In genomic region chr2:32703046-32703445, GRCm38 (mm10) we compare ENCODE assay signal across 26 mouse cellular contexts. TPM values are rescaled to one million over a fixed set of nuclear protein-coding genes. Genes with fewer than 3 reads are reported as not detected.
DNase-seq lines count a peak whose midpoint lies in the region; ATAC-seq and TF ChIP-seq lines count a peak whose summit lies in the region.
"Had no signal": no experiment of that assay in that cellular context is flagged by ENCODE, and none has a peak within 500 bp of the region (broad histone marks: within the 10 kb centered on the region; RNA-seq: fewer than 3 reads in every experiment).

No protein-coding gene starts in this region.

- no peak overlapping the region for H3K9ac ChIP-seq in kidney, embryonic 15.5 days
- H3K9ac ChIP-seq in ES-E14 (ENCODE audit: insufficient read depth, low read depth, low read length, poor library complexity, severe bottlenecking), result no peak overlapping the region
- H3K9ac ChIP-seq in liver, embryonic 11.5 days (ENCODE audit: low read depth, low read length), result no peak overlapping the region
- H3K9ac ChIP-seq in liver, postnatal 0 days (replicated peaks), result peak overlapping the region; percentile 63
- H3K9ac ChIP-seq: embryonic facial prominence, embryonic 12.5 days; forebrain, postnatal 0 days; midbrain, embryonic 15.5 days; neural tube, embryonic 12.5 days had no signal

- no peak for DNase-seq in kidney, postnatal 25 days
- no peak for DNase-seq in ES-E14 (ENCODE audit: low read depth, low spot score)
- no peak for DNase-seq in liver, embryonic 11.5 days (ENCODE audit: low spot score)
- DNase-seq in liver, postnatal 0 days, result no peak
- DNase-seq in thymus, postnatal 10 days (ENCODE audit: low spot score in 2 of 2), result no peak
- no peak for DNase-seq in left cerebral cortex, adult 11 months (ENCODE audit: low spot score)
- no peak for DNase-seq in thymus, postnatal 14 days
- DNase-seq: adrenal gland, postnatal 14 days; cerebellum, adult 2 months; cerebellum, postnatal 25 days; forebrain, postnatal 0 days; gastrocnemius, postnatal 14 days; heart, adult 11 months; kidney, adult 8-10 months; lung, adult 2 months; right cerebral cortex, postnatal 14 days; thymus, postnatal 4 days had no signal

- no peak overlapping the region for H3K4me3 ChIP-seq in kidney, embryonic 15.5 days (replicated peaks)
- H3K4me3 ChIP-seq in ES-E14 (ENCODE audit: insufficient read depth in 1 of 2, low read depth in 1 of 2, low read length in 2 of 2, poor library complexity in 1 of 2, severe bottlenecking in 1 of 2), result no peak overlapping the region
- H3K4me3 ChIP-seq in liver, embryonic 11.5 days (ENCODE audit: low read depth, low read length), result no peak overlapping the region
- H3K4me3 ChIP-seq in liver, postnatal 0 days (ENCODE audit: low read depth, low read length), result peak overlapping the region; percentile 15
- H3K4me3 ChIP-seq: embryonic facial prominence, embryonic 12.5 days; hindbrain, embryonic 10.5 days; megakaryocyte, embryonic 14.5 days; midbrain, embryonic 15.5 days; neural tube, embryonic 12.5 days had no signal

- TF ChIP-seq EP300 in liver, postnatal 0 days (IDR thresholded peaks at IDR 0.05; ENCODE audit: low read depth), result no peak

- H3K27me3 ChIP-seq in kidney, embryonic 15.5 days, result no peaks in the 10 kb centered on the region
- H3K27me3 ChIP-seq in liver, embryonic 11.5 days (replicated peaks; ENCODE audit: control insufficient read depth, insufficient read depth, low read length), result no peaks in the 10 kb centered on the region
- H3K27me3 ChIP-seq in liver, postnatal 0 days (ENCODE audit: insufficient read depth, low read length), result no peaks in the 10 kb centered on the region
- H3K27me3 ChIP-seq: embryonic facial prominence, embryonic 12.5 days; megakaryocyte, embryonic 14.5 days; midbrain, embryonic 15.5 days; neural tube, embryonic 12.5 days had no signal

- H3K36me3 ChIP-seq in kidney, embryonic 15.5 days, result peaks cover 60% of the 10 kb centered on the region
- H3K36me3 ChIP-seq in ES-E14 (ENCODE audit: control insufficient read depth, insufficient read depth, low read length, poor library complexity, severe bottlenecking), result peaks cover 38% of the 10 kb centered on the region
- peaks cover 29% of the 10 kb centered on the region for H3K36me3 ChIP-seq in liver, embryonic 11.5 days (ENCODE audit: control insufficient read depth, insufficient read depth, low read length)
- peaks cover 39% of the 10 kb centered on the region for H3K36me3 ChIP-seq in liver, postnatal 0 days (replicated peaks; ENCODE audit: insufficient read depth, low read length)

- no peak for TF ChIP-seq CTCF in liver, postnatal 0 days (IDR thresholded peaks at IDR 0.05; ENCODE audit: low read depth)

- peaks cover 12% of the 10 kb centered on the region; the same call in 1 of the 2 replicates for H3K4me1 ChIP-seq in kidney, embryonic 15.5 days
- H3K4me1 ChIP-seq in ES-E14 (ENCODE audit: control insufficient read depth in 2 of 2, insufficient read depth in 2 of 2, low read length in 2 of 2, poor library complexity in 1 of 2), result peaks cover 4 to 21% of the 10 kb centered on the region in 2 experiments; a peak in 2 of 4 replicates
- no peaks in the 10 kb centered on the region; the same call in 1 of the 2 replicates for H3K4me1 ChIP-seq in liver, embryonic 11.5 days (replicated peaks; ENCODE audit: control insufficient read depth, insufficient read depth, low read length)
- H3K4me1 ChIP-seq in liver, postnatal 0 days (ENCODE audit: insufficient read depth), result no peaks in the 10 kb centered on the region
- H3K4me1 ChIP-seq: embryonic facial prominence, embryonic 12.5 days; hindbrain, embryonic 10.5 days; midbrain, embryonic 15.5 days; neural tube, embryonic 12.5 days had no signal

- ATAC-seq in kidney, embryonic 15.5 days (replicated peaks; ENCODE audit: low FRiP score), result no peak
- ATAC-seq in liver, embryonic 11.5 days (replicated peaks; ENCODE audit: low FRiP score), result no peak
- ATAC-seq in liver, postnatal 0 days, result no peak
- ATAC-seq: forebrain, postnatal 0 days; hindbrain, postnatal 0 days; midbrain, embryonic 15.5 days had no signal

- in situ Hi-C loops in ES-E14 (cut with MboI; ENCODE audit: low sequenced_read_pairs in 2 of 2, unreplicated experiment in 2 of 2), result no loop called here

- WGBS in kidney, embryonic 15.5 days, result 94% methylated on average over 8 of the region's 8 CpGs
- 92% methylated on average over 8 of the region's 8 CpGs for WGBS in liver, embryonic 11.5 days
- 77% methylated on average over 8 of the region's 8 CpGs for WGBS in liver, postnatal 0 days (ENCODE audit: insufficient replicate concordance)

- no peaks in the 10 kb centered on the region for H3K9me3 ChIP-seq in kidney, embryonic 15.5 days (replicated peaks)
- H3K9me3 ChIP-seq in ES-E14 (ENCODE audit: control insufficient read depth, insufficient read depth, low read depth, low read length), result no peaks in the 10 kb centered on the region
- H3K9me3 ChIP-seq in liver, embryonic 11.5 days (ENCODE audit: control insufficient read depth, low read length), result no peaks in the 10 kb centered on the region
- no peaks in the 10 kb centered on the region for H3K9me3 ChIP-seq in liver, postnatal 0 days (ENCODE audit: low read length)
- H3K9me3 ChIP-seq: embryonic facial prominence, embryonic 12.5 days; hindbrain, embryonic 10.5 days; megakaryocyte, embryonic 14.5 days; midbrain, embryonic 15.5 days; neural tube, embryonic 12.5 days had no signal

- no peak overlapping the region for H3K4me2 ChIP-seq in kidney, embryonic 15.5 days
- peak overlapping the region; percentile 5 for H3K4me2 ChIP-seq in liver, embryonic 11.5 days
- H3K4me2 ChIP-seq in liver, postnatal 0 days (ENCODE audit: low read depth, low read length), result peak overlapping the region; percentile 62
- H3K4me2 ChIP-seq: embryonic facial prominence, embryonic 12.5 days; heart, embryonic 11.5 days; midbrain, embryonic 15.5 days; neural tube, embryonic 12.5 days had no signal

- 0 out of 2 replicates have a peak overlapping the region, but pooled peaks have one; percentile 64 for H3K27ac ChIP-seq in kidney, embryonic 15.5 days
- H3K27ac ChIP-seq in ES-E14 (ENCODE audit: insufficient read depth, low read depth, low read length, poor library complexity, severe bottlenecking), result peak overlapping the region; percentile 37; the same call in 1 of the 2 replicates
- no peak overlapping the region for H3K27ac ChIP-seq in liver, embryonic 11.5 days (ENCODE audit: low read depth, low read length)
- H3K27ac ChIP-seq in liver, postnatal 0 days (ENCODE audit: low read depth), result peak overlapping the region; percentile 95
- H3K27ac ChIP-seq: embryonic facial prominence, embryonic 12.5 days; hindbrain, embryonic 10.5 days; hindbrain, postnatal 0 days; midbrain, embryonic 15.5 days; neural tube, embryonic 12.5 days had no signal

TF ChIP-seq in ES-E14, 5 proteins besides CTCF, POLR2A, EP300 and RAD21:
- TF ChIP-seq CHD2 (IDR thresholded peaks at IDR 0.05; ENCODE audit: low read depth, low read length), result no peak

RNA-seq across cellular contexts. Expression of gene Fpgs, which starts 0.9 kb away (rescaled TPM):
- 33.7 and 40.3 TPM in 2 replicates for polyA plus RNA-seq in kidney, embryonic 15.5 days (2015; fragmentation: Nextera tagmentation; extraction: Ambion mirVana)
- 61.2 and 84.6 TPM in 2 replicates for total RNA-seq in ES-E14 (2012; rRNA removed)
- 46.2 and 47.1 TPM in 2 replicates for polyA plus RNA-seq in liver, embryonic 11.5 days (2014; fragmentation: Nextera tagmentation; extraction: Ambion mirVana)
- polyA plus RNA-seq in liver, postnatal 0 days (2015; fragmentation: Nextera tagmentation; extraction: Ambion mirVana), result 85.3 and 95.9 TPM in 2 replicates

RNA-seq across cellular contexts. Expression of gene Cdk9, which starts 9.8 kb away (rescaled TPM):
- 108 and 118 TPM in 2 replicates for polyA plus RNA-seq in kidney, embryonic 15.5 days (2015; fragmentation: Nextera tagmentation; extraction: Ambion mirVana)
- 68.0 and 72.4 TPM in 2 replicates for total RNA-seq in ES-E14 (2012; rRNA removed)
- polyA plus RNA-seq in liver, embryonic 11.5 days (2014; fragmentation: Nextera tagmentation; extraction: Ambion mirVana), result 83.4 and 84.5 TPM in 2 replicates
- 49.5 and 53.7 TPM in 2 replicates for polyA plus RNA-seq in liver, postnatal 0 days (2015; fragmentation: Nextera tagmentation; extraction: Ambion mirVana)

RNA-seq across cellular contexts. Expression of gene Sh2d3c, which starts 17.8 kb away (rescaled TPM):
- 32.5 and 37.2 TPM in 2 replicates for polyA plus RNA-seq in kidney, embryonic 15.5 days (2015; fragmentation: Nextera tagmentation; extraction: Ambion mirVana)
- 1.7 and 1.8 TPM in 2 replicates for total RNA-seq in ES-E14 (2012; rRNA removed)
- polyA plus RNA-seq in liver, embryonic 11.5 days (2014; fragmentation: Nextera tagmentation; extraction: Ambion mirVana), result 13.4 and 14.2 TPM in 2 replicates
- polyA plus RNA-seq in liver, postnatal 0 days (2015; fragmentation: Nextera tagmentation; extraction: Ambion mirVana), result 7.6 and 8.3 TPM in 2 replicates

RNA-seq across cellular contexts. Expression of gene 6330409D20Rik, which starts 37.8 kb away (rescaled TPM):
- polyA plus RNA-seq in kidney, embryonic 15.5 days (2015; fragmentation: Nextera tagmentation; extraction: Ambion mirVana), result 0.18 TPM in 1 of 2 replicates, not detected in the other
- not detected in 2 replicates for total RNA-seq in ES-E14 (2012; rRNA removed)
- 0.22 TPM in 1 of 2 replicates, not detected in the other for polyA plus RNA-seq in liver, embryonic 11.5 days (2014; fragmentation: Nextera tagmentation; extraction: Ambion mirVana)
- not detected in 2 replicates for polyA plus RNA-seq in liver, postnatal 0 days (2015; fragmentation: Nextera tagmentation; extraction: Ambion mirVana)
- total RNA-seq: adrenal gland, postnatal 14 days; gastrocnemius, postnatal 14 days; MEL had no signal

RNA-seq across cellular contexts. Expression of gene Tor2a, which starts 54.0 kb away (rescaled TPM):
- 64.8 and 70.5 TPM in 2 replicates for polyA plus RNA-seq in kidney, embryonic 15.5 days (2015; fragmentation: Nextera tagmentation; extraction: Ambion mirVana)
- total RNA-seq in ES-E14 (2012; rRNA removed), result 75.9 and 124 TPM in 2 replicates
- polyA plus RNA-seq in liver, embryonic 11.5 days (2014; fragmentation: Nextera tagmentation; extraction: Ambion mirVana), result 57.2 and 60.5 TPM in 2 replicates
- 34.6 and 34.7 TPM in 2 replicates for polyA plus RNA-seq in liver, postnatal 0 days (2015; fragmentation: Nextera tagmentation; extraction: Ambion mirVana)
